Mouse (Mus musculus) ES-Bruce4 (cell line): Measurements from ENCODE around the gene Mroh8. TPM values are rescaled to one million over a fixed set of nuclear protein-coding genes. Genes with fewer than 3 reads are reported as not detected.

Experiments
- H3K27ac ChIP-seq: 2 replicates; pipeline ENCODE4 v1.5.1; 2012; ENCODE audit warnings: low read length, inconsistent platforms; ENCODE audit not compliant: insufficient read depth
- H3K27me3 ChIP-seq: 2 replicates; pipeline ENCODE4 v1.6.1; 2012; ENCODE audit warnings: mild to moderate bottlenecking, low read length, inconsistent platforms; ENCODE audit not compliant: control insufficient read depth, poor library complexity, insufficient read depth, severe bottlenecking
- H3K36me3 ChIP-seq: 2 replicates; pipeline ENCODE4 v1.6.1; 2012; ENCODE audit warnings: inconsistent platforms, mild to moderate bottlenecking, low read length, moderate library complexity; ENCODE audit not compliant: control insufficient read depth, poor library complexity, insufficient read depth, severe bottlenecking
- H3K4me1 ChIP-seq: one replicate; pipeline ENCODE4 v1.8.1; 2011; ENCODE audit warnings: low read length; ENCODE audit not compliant: control insufficient read depth, insufficient read depth
- H3K4me3 ChIP-seq: 2 replicates; pipeline ENCODE4 v1.5.1; 2011; ENCODE audit warnings: low read depth, mild to moderate bottlenecking, low read length
- H3K9ac ChIP-seq: 2 replicates; pipeline ENCODE4 v1.6.1; 2012; ENCODE audit warnings: low read depth, mild to moderate bottlenecking, inconsistent platforms; ENCODE audit not compliant: poor library complexity, severe bottlenecking
- H3K9me3 ChIP-seq: replicated peaks from 2 replicates; pipeline ENCODE4 v1.6.1; 2012; ENCODE audit warnings: mild to moderate bottlenecking, low read length, inconsistent platforms; ENCODE audit not compliant: control insufficient read depth, poor library complexity, insufficient read depth, severe bottlenecking
- CTCF ChIP-seq: IDR thresholded peaks from one replicate; pipeline ENCODE4 v1.8.1; 2011; ENCODE audit warnings: low read depth, low read length
- EP300 ChIP-seq: IDR thresholded peaks from 2 replicates; pipeline ENCODE4 v1.6.1; 2011; ENCODE audit warnings: low read depth, low read length; ENCODE audit not compliant: insufficient read depth
- POLR2A ChIP-seq: IDR thresholded peaks from one replicate; pipeline ENCODE4 v1.8.1; 2011; ENCODE audit warnings: low read length; ENCODE audit not compliant: insufficient read depth
- polyA plus RNA-seq: library from polyadenylated mRNA; stranded (reverse); fragments of >200 nt; gene quantifications from 2 replicates; pipeline ENCODE4 v1.2.4, GENCODE M21; 2011; ENCODE audit warnings: low read depth; ENCODE audit not compliant: missing spikeins, insufficient read depth, insufficient read length

Gene Mroh8
- polyA plus RNA-seq, 1 experiment, result 0.37 TPM

- Histone ChIP-seq H3K36me3 (peaks cover 48% of the 10 kb centered on the region), H3K4me3 (no peak overlapping the region), H3K27ac (no peak overlapping the region), H3K9me3 (peaks cover 11% of the 10 kb centered on the region), H3K9ac (no peak overlapping the region), H3K4me1 (no peaks in the 10 kb centered on the region), H3K27me3 (no peaks in the 10 kb centered on the region)
- no peak for TF ChIP-seq CTCF
- TF ChIP-seq POLR2A, result no peak
Observed at GRCm38 (mm10) chr2:157320135-157320534, 40.8 kb upstream of the Mroh8 start.

GRCm38 (mm10) chr2:157317220-157317619 lies 37.9 kb upstream of the Mroh8 start:
- H3K4me3 ChIP-seq, result no peak overlapping the region
- no peaks in the 10 kb centered on the region for H3K27me3 ChIP-seq
- no peaks in the 10 kb centered on the region for H3K4me1 ChIP-seq
- TF ChIP-seq POLR2A, result no peak
- no peak for TF ChIP-seq EP300
- no peak for TF ChIP-seq CTCF
- H3K9me3 ChIP-seq, result no peaks in the 10 kb centered on the region
- H3K36me3 ChIP-seq, result peaks cover 58% of the 10 kb centered on the region
- no peak overlapping the region for H3K9ac ChIP-seq
- H3K27ac ChIP-seq, result no peak overlapping the region

GRCm38 (mm10) chr2:157316358-157316933 lies 37.1 kb upstream of the Mroh8 start:
- TF ChIP-seq POLR2A (no peak), CTCF (no peak), EP300 (no peak)
- Histone ChIP-seq H3K9ac (no peak overlapping the region), H3K4me3 (no peak overlapping the region), H3K27ac (no peak overlapping the region), H3K9me3 (no peaks in the 10 kb centered on the region), H3K4me1 (no peaks in the 10 kb centered on the region), H3K36me3 (peaks cover 56% of the 10 kb centered on the region), H3K27me3 (no peaks in the 10 kb centered on the region)

GRCm38 (mm10) chr2:157315486-157315885 lies 36.1 kb upstream of the Mroh8 start:
- H3K4me3 ChIP-seq, result no peak overlapping the region
- H3K27me3 ChIP-seq, result no peaks in the 10 kb centered on the region
- H3K4me1 ChIP-seq, result no peaks in the 10 kb centered on the region
- H3K36me3 ChIP-seq, result peaks cover 62% of the 10 kb centered on the region
- no peak overlapping the region for H3K27ac ChIP-seq
- H3K9ac ChIP-seq, result no peak overlapping the region
- TF ChIP-seq POLR2A (no peak), EP300 (no peak), CTCF (no peak)
- H3K9me3 ChIP-seq, result no peaks in the 10 kb centered on the region

GRCm38 (mm10) chr2:157314310-157314709 lies 35.0 kb upstream of the Mroh8 start:
- Histone ChIP-seq H3K4me3 (no peak overlapping the region), H3K4me1 (no peaks in the 10 kb centered on the region), H3K9ac (no peak overlapping the region), H3K27me3 (no peaks in the 10 kb centered on the region), H3K36me3 (peaks cover 59% of the 10 kb centered on the region), H3K27ac (no peak overlapping the region), H3K9me3 (no peaks in the 10 kb centered on the region)
- TF ChIP-seq CTCF, result no peak

GRCm38 (mm10) chr2:157313718-157314117 lies 34.4 kb upstream of the Mroh8 start:
- H3K9me3 ChIP-seq, result no peaks in the 10 kb centered on the region
- H3K36me3 ChIP-seq, result peaks cover 60% of the 10 kb centered on the region
- TF ChIP-seq POLR2A (no peak), EP300 (no peak), CTCF (no peak)

More at GRCm38 (mm10) chr2:157313718-157314117, 34.4 kb upstream of the Mroh8 start:
- H3K27me3 ChIP-seq, result no peaks in the 10 kb centered on the region
- H3K4me1 ChIP-seq, result no peaks in the 10 kb centered on the region
- H3K9ac ChIP-seq, result no peak overlapping the region
- H3K4me3 ChIP-seq, result no peak overlapping the region
- no peak overlapping the region for H3K27ac ChIP-seq
